Mouse (Mus musculus) MEL (cell line): ENCODE data around the gene Tmem235.

Source experiments
- CTCF ChIP-seq, 3 experiments: IDR thresholded peaks in 2 of 3; conservative IDR thresholded peaks in 1 of 3; 2 replicates each; pipeline ENCODE4 v1.5.1; 2011 to 2012; ENCODE audit warnings: low read length in 3 of 3, low read depth in 2 of 3, mild to moderate bottlenecking in 2 of 3, improper control_type of control experiment in 1 of 3, inconsistent platforms in 1 of 3, mixed read lengths in 1 of 3, moderate library complexity in 1 of 3; ENCODE audit not compliant: control insufficient read depth in 1 of 3, insufficient read depth in 1 of 3, poor library complexity in 1 of 3, severe bottlenecking in 1 of 3
- EP300 ChIP-seq, 2 experiments: IDR thresholded peaks; 2 replicates each; pipeline ENCODE4 v1.6.1; 2011; ENCODE audit warnings: improper control_type of control experiment in 2 of 2, low read length in 2 of 2, low read depth in 1 of 2, mild to moderate bottlenecking in 1 of 2
- HCFC1 ChIP-seq: IDR thresholded peaks from 2 replicates; pipeline ENCODE4 v1.6.1; 2012; ENCODE audit warnings: low read depth, mild to moderate bottlenecking, inconsistent platforms, low read length, improper control_type of control experiment, moderate library complexity
- JUND ChIP-seq: IDR thresholded peaks from 2 replicates; pipeline ENCODE4 v1.6.1; 2011; ENCODE audit warnings: low read depth, mild to moderate bottlenecking, improper control_type of control experiment, low read length
- MEF2A ChIP-seq: IDR thresholded peaks from 2 replicates; pipeline ENCODE4 v1.6.1; 2014; ENCODE audit warnings: low read depth, mild to moderate bottlenecking, inconsistent platforms, low read length, improper control_type of control experiment; ENCODE audit not compliant: poor library complexity, insufficient replicate concordance, severe bottlenecking; ENCODE audit errors: extremely low read depth
- POLR2AphosphoS2 ChIP-seq: IDR thresholded peaks from 2 replicates; pipeline ENCODE4 v1.6.1; 2011; ENCODE audit warnings: low read length, improper control_type of control experiment
- RAD21 ChIP-seq: IDR thresholded peaks from 2 replicates; pipeline ENCODE4 v1.6.1; 2011; ENCODE audit warnings: mild to moderate bottlenecking, low read depth, low read length, improper control_type of control experiment
- RCOR1 ChIP-seq: IDR thresholded peaks from 2 replicates; pipeline ENCODE4 v1.6.1; 2012; ENCODE audit warnings: low read depth, mild to moderate bottlenecking, inconsistent platforms, low read length, improper control_type of control experiment
- TAL1 ChIP-seq: IDR thresholded peaks from 2 replicates; pipeline ENCODE4 v1.6.1; 2012; ENCODE audit warnings: mild to moderate bottlenecking, inconsistent platforms, low read length, moderate library complexity, mixed read lengths
- USF1 ChIP-seq: IDR thresholded peaks from 2 replicates; pipeline ENCODE4 v1.6.1; 2014; ENCODE audit warnings: low read depth, mild to moderate bottlenecking, inconsistent platforms, low read length, improper control_type of control experiment, moderate library complexity
- USF2 ChIP-seq, 2 experiments: IDR thresholded peaks; 2 replicates each; pipeline ENCODE4 v1.6.1; 2011 to 2012; ENCODE audit warnings: improper control_type of control experiment in 2 of 2, low read length in 2 of 2, borderline replicate concordance in 1 of 2, inconsistent platforms in 1 of 2, low read depth in 1 of 2, mild to moderate bottlenecking in 1 of 2; ENCODE audit not compliant: insufficient read depth in 1 of 2
- ZC3H11A ChIP-seq: IDR thresholded peaks from 2 replicates; pipeline ENCODE4 v1.6.1; 2012; ENCODE audit warnings: low read depth, mild to moderate bottlenecking, inconsistent platforms, low read length, improper control_type of control experiment

GRCm38 (mm10) chr11:117834086-117834485 lies 26.5 kb upstream of the Tmem235 start:
- TF ChIP-seq TAL1 (no peak), CTCF (IDR thresholded peaks at IDR 0.05 in 2 of 3, conservative IDR thresholded peaks at IDR 0.05 in 1 of 3; ENCODE audit: control insufficient read depth in 1 of 3, insufficient read depth in 1 of 3, low read depth in 2 of 3, low read length in 3 of 3, poor library complexity in 1 of 3, severe bottlenecking in 1 of 3) (no peak), EP300 (IDR thresholded peaks at IDR 0.05; ENCODE audit: low read depth in 1 of 2, low read length in 2 of 2) (no peak), USF1 (no peak), RAD21 (no peak), RCOR1 (no peak), POLR2AphosphoS2 (no peak), USF2 (IDR thresholded peaks at IDR 0.05; ENCODE audit: borderline replicate concordance in 1 of 2, insufficient read depth in 1 of 2, low read depth in 1 of 2, low read length in 2 of 2) (no peak), MEF2A (no peak), ZC3H11A (no peak), JUND (no peak), HCFC1 (no peak)
